Mouse (Mus musculus): ENCODE results near the gene Gtf2f2. TPM values are rescaled to one million over a fixed set of nuclear protein-coding genes. Genes with fewer than 3 reads are reported as not detected.

The Gtf2f2 gene
- total and polyA plus RNA-seq, 3 experiments = 44.8 to 118 (median 90.6) TPM

DNA sequence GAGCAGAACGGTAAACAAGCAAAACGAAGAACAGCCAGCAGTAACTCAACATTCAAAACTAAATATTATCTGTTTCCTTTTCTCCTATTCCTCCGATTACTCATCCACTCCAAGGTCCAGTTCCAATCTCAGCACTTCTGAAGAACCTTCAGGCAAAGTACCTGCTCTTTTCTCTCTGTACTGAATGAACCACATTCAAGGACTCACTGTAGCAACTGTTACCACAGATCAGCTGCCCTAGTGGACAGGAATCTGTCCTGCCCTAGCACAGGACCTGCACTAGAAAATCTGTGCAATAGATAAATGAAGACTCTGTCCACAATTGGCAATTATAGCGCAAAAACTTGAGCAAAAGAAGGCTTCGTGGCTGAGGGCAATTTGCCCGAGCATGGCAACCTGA lies 19.7 kb downstream of the Gtf2f2 start:
- no peaks in the 10 kb centered on the region for H3K27me3 ChIP-seq (replicated peaks)
- DNase-seq (ENCODE audit: extremely low read depth) = no peak
- H3K27ac ChIP-seq (ENCODE audit: insufficient read depth, low read depth) = no peak overlapping the region
- H3K4me1 ChIP-seq (ENCODE audit: control insufficient read depth in 1 of 2, insufficient read depth in 2 of 2) = peaks cover 0 to 17% of the 10 kb centered on the region in 2 experiments; a peak in 1 of 4 replicates
- no peak overlapping the region for H3K4me2 ChIP-seq (ENCODE audit: insufficient read depth, low read depth, poor library complexity, severe bottlenecking)
- no peaks in the 10 kb centered on the region for H3K9me3 ChIP-seq (replicated peaks; ENCODE audit: low read length)
- in situ Hi-C loops (cut with MboI; ENCODE audit: low pct_ligation_motif_present, low pct_unique_long_range_greater_than_20kb, low sequenced_read_pairs) (loop anchor here (10.0 kb wide), 1 partner anchor 76 kb away; no protein-coding TSS in a partner anchor), dilution Hi-C loops (cut with MboI; ENCODE audit: extremely low pct_ligation_motif_present, extremely low pct_unique_long_range_greater_than_20kb, low sequenced_read_pairs) (no loop called here)
- H3K79me2 ChIP-seq (replicated peaks; ENCODE audit: control insufficient read depth, extremely low read depth, insufficient read depth, poor library complexity, severe bottlenecking) = peaks cover 8% of the 10 kb centered on the region; the same call in 1 of the 2 replicates
- H3K4me3 ChIP-seq (replicated peaks in 1 of 3; ENCODE audit: low read depth in 2 of 3, low read length in 2 of 3, poor library complexity in 1 of 3) = no peak overlapping the region
- TF ChIP-seq UBTF (IDR thresholded peaks at IDR 0.05; ENCODE audit: low read depth, low read length) = no peak
- no peak for TF ChIP-seq MAX (IDR thresholded peaks at IDR 0.05; ENCODE audit: low read length)
- no peak for TF ChIP-seq BHLHE40 (IDR thresholded peaks at IDR 0.05; ENCODE audit: low read depth, low read length)
- TF ChIP-seq SMC3 (IDR thresholded peaks at IDR 0.05; ENCODE audit: low read depth, low read length) = no peak
- TF ChIP-seq CTCF (conservative IDR thresholded peaks at IDR 0.05 in 1 of 2, IDR thresholded peaks at IDR 0.05 in 1 of 2; ENCODE audit: low read depth in 2 of 2, low read length in 2 of 2) = no peak
- no peak for TF ChIP-seq PAX5 (IDR thresholded peaks at IDR 0.05; ENCODE audit: low read length)
- no peak for TF ChIP-seq GABPA (IDR thresholded peaks at IDR 0.05; ENCODE audit: insufficient replicate concordance, low read depth, low read length)
- TF ChIP-seq SIN3A (IDR thresholded peaks at IDR 0.05; ENCODE audit: low read length) = no peak
- TF ChIP-seq MEF2A (IDR thresholded peaks at IDR 0.05; ENCODE audit: borderline replicate concordance, low read depth, low read length) = no peak
- no peak for TF ChIP-seq JUN (IDR thresholded peaks at IDR 0.05; ENCODE audit: insufficient read depth, low read depth, low read length)
- no peak for TF ChIP-seq ZNF384 (IDR thresholded peaks at IDR 0.05; ENCODE audit: low read depth, low read length)
- no peak for TF ChIP-seq MAFK (IDR thresholded peaks at IDR 0.05; ENCODE audit: insufficient replicate concordance, low read length)
- TF ChIP-seq TBP (conservative IDR thresholded peaks at IDR 0.05; ENCODE audit: low read depth, low read length) = no peak
- no peak for TF ChIP-seq POLR2AphosphoS2 (IDR thresholded peaks at IDR 0.05; ENCODE audit: low read depth, low read length)
- TF ChIP-seq IRF4 (IDR thresholded peaks at IDR 0.05; ENCODE audit: low read depth, low read length) = no peak
- peaks cover 10 to 80% of the 10 kb centered on the region in 2 experiments for H3K36me3 ChIP-seq (replicated peaks in 1 of 2; ENCODE audit: control insufficient read depth in 1 of 2, insufficient read depth in 1 of 2, low read length in 1 of 2)
- H3K9ac ChIP-seq (ENCODE audit: insufficient read depth, low read depth) = no peak overlapping the region

- Histone ChIP-seq H3K36me3 (replicated peaks in 1 of 2; ENCODE audit: control insufficient read depth in 1 of 2, insufficient read depth in 1 of 2, low read length in 1 of 2) (peaks cover 8 to 82% of the 10 kb centered on the region in 2 experiments), H3K4me1 (ENCODE audit: control insufficient read depth in 1 of 2, insufficient read depth in 2 of 2) (peaks cover 0 to 19% of the 10 kb centered on the region in 2 experiments; a peak in 2 of 4 replicates), H3K4me3 (replicated peaks in 1 of 3; ENCODE audit: low read depth in 2 of 3, low read length in 2 of 3, poor library complexity in 1 of 3) (no peak overlapping the region), H3K27ac (ENCODE audit: insufficient read depth, low read depth) (no peak overlapping the region), H3K9ac (ENCODE audit: insufficient read depth, low read depth) (no peak overlapping the region), H3K9me3 (replicated peaks; ENCODE audit: low read length) (no peaks in the 10 kb centered on the region), H3K4me2 (ENCODE audit: insufficient read depth, low read depth, poor library complexity, severe bottlenecking) (no peak overlapping the region), H3K79me2 (replicated peaks; ENCODE audit: control insufficient read depth, extremely low read depth, insufficient read depth, poor library complexity, severe bottlenecking) (peaks cover 11% of the 10 kb centered on the region; the same call in 1 of the 2 replicates), H3K27me3 (replicated peaks) (no peaks in the 10 kb centered on the region)
- DNase-seq (ENCODE audit: extremely low read depth) = no peak
- no peak for TF ChIP-seq POLR2A (IDR thresholded peaks at IDR 0.05; ENCODE audit: low read depth, low read length)
- TF ChIP-seq MEF2A (IDR thresholded peaks at IDR 0.05; ENCODE audit: borderline replicate concordance, low read depth, low read length) = no peak
- TF ChIP-seq HCFC1 (IDR thresholded peaks at IDR 0.05; ENCODE audit: low read depth, low read length) = no peak
- no peak for TF ChIP-seq ZNF384 (IDR thresholded peaks at IDR 0.05; ENCODE audit: low read depth, low read length)
- TF ChIP-seq JUN (IDR thresholded peaks at IDR 0.05; ENCODE audit: insufficient read depth, low read depth, low read length) = no peak
- no peak for TF ChIP-seq POLR2AphosphoS2 (IDR thresholded peaks at IDR 0.05; ENCODE audit: low read depth, low read length)
- TF ChIP-seq SMC3 (IDR thresholded peaks at IDR 0.05; ENCODE audit: low read depth, low read length) = no peak
- no peak for TF ChIP-seq ZMIZ1 (IDR thresholded peaks at IDR 0.05; ENCODE audit: low read depth, low read length)
- TF ChIP-seq MAZ (IDR thresholded peaks at IDR 0.05; ENCODE audit: low read depth, low read length) = no peak
- no peak for TF ChIP-seq CTCF (conservative IDR thresholded peaks at IDR 0.05 in 1 of 2, IDR thresholded peaks at IDR 0.05 in 1 of 2; ENCODE audit: low read depth in 2 of 2, low read length in 2 of 2)
- no peak for TF ChIP-seq IRF4 (IDR thresholded peaks at IDR 0.05; ENCODE audit: low read depth, low read length)
- no peak for TF ChIP-seq ZC3H11A (IDR thresholded peaks at IDR 0.05; ENCODE audit: low read depth, low read length)
- TF ChIP-seq USF2 (conservative IDR thresholded peaks at IDR 0.05; ENCODE audit: low read depth, low read length) = no peak
- no peak for TF ChIP-seq SIN3A (IDR thresholded peaks at IDR 0.05; ENCODE audit: low read length)
- no peak for TF ChIP-seq ZKSCAN1 (IDR thresholded peaks at IDR 0.05; ENCODE audit: borderline replicate concordance, low read depth, low read length)
- no peak for TF ChIP-seq NRF1 (IDR thresholded peaks at IDR 0.05; ENCODE audit: low read depth, low read length)
- in situ Hi-C loops (cut with MboI; ENCODE audit: low pct_ligation_motif_present, low pct_unique_long_range_greater_than_20kb, low sequenced_read_pairs) = no loop called here
- dilution Hi-C loops (cut with MboI; ENCODE audit: extremely low pct_ligation_motif_present, extremely low pct_unique_long_range_greater_than_20kb, low sequenced_read_pairs) = no loop called here
These were observed 21.5 kb downstream of the Gtf2f2 start for GRCm38 (mm10) chr14:75989168-75989567.
